Mouse (Mus musculus): Measurements from ENCODE around the gene Calm2. TPM values are rescaled to one million over a fixed set of nuclear protein-coding genes. Genes with fewer than 3 reads are reported as not detected.

Gene Calm2
- polyA plus RNA-seq, 1 experiment from 2014 or later, result 1,603 TPM

DNA sequence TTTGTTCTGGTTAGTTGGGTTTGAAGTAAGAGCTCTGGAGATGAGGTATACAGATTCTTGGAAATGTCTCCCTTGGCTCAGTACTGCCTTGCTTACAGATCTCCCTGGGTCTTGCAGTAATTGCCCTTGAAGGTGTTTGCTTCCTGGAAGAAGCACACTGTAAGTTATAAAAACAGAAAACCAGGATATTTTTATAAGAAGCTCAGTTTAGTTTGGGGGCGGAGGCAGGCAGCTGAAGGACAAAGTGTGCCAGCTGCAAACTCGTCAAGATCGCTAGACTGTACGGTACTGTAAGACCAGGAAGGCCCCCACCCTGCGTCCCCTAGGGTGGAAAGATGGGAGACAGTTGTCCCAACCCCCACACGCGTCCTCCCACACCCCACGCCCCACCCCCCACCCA is 28.6 kb upstream of the Calm2 start:
- Histone ChIP-seq H3K27ac (ENCODE audit: low read depth, low read length) (no peak overlapping the region), H3K36me3 (ENCODE audit: control insufficient read depth, insufficient read depth, low read length) (no peaks in the 10 kb centered on the region), H3K4me3 (ENCODE audit: low read depth, low read length) (no peak overlapping the region), H3K27me3 (ENCODE audit: control insufficient read depth, insufficient read depth, low read length) (no peaks in the 10 kb centered on the region), H3K4me2 (ENCODE audit: low read depth) (no peak overlapping the region), H3K9ac (ENCODE audit: low read length) (no peak overlapping the region), H3K9me3 (ENCODE audit: control insufficient read depth, low read length) (no peaks in the 10 kb centered on the region), H3K4me1 (ENCODE audit: control insufficient read depth, insufficient read depth, low read length) (peaks cover 7% of the 10 kb centered on the region; the same call in 1 of the 2 replicates)
- 60% methylated on average over 8 of the region's 8 CpGs for WGBS
- ATAC-seq (ENCODE audit: insufficient read depth, low FRiP score, low TSS enrichment) (no peak), DNase-seq (ENCODE audit: low spot score) (peak; percentile 6)

DNA sequence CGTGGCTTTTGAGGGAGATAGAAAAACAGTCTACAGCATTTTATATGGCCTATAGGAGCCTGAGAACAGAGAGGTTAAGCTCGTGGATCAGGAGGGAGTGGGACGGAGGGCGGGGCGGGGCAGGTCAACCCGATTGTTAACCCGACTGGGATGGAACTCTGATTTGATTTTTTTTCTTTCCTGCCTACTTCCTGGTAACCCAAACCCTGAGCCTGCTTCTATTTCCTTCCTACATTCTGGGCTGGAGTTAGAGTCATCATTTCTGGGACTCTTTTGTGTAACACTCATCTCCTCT is 27.7 kb upstream of the Calm2 start:
- H3K4me2 ChIP-seq (ENCODE audit: low read depth), result peak overlapping the region; percentile 64
- peak overlapping the region; percentile 26 for H3K4me3 ChIP-seq (ENCODE audit: low read depth, low read length)
- peak; percentile 31; the same call in 1 of the 2 replicates for ATAC-seq (ENCODE audit: insufficient read depth, low FRiP score, low TSS enrichment)
- H3K4me1 ChIP-seq (ENCODE audit: control insufficient read depth, insufficient read depth, low read length), result peaks cover 7% of the 10 kb centered on the region; the same call in 1 of the 2 replicates
- no peaks in the 10 kb centered on the region for H3K27me3 ChIP-seq (ENCODE audit: control insufficient read depth, insufficient read depth, low read length)
- WGBS, result 0% methylated on average over 7 of the region's 7 CpGs
- no peak overlapping the region for H3K27ac ChIP-seq (ENCODE audit: low read depth, low read length)
- no peaks in the 10 kb centered on the region for H3K9me3 ChIP-seq (ENCODE audit: control insufficient read depth, low read length)
- peak overlapping the region; percentile 48 for H3K9ac ChIP-seq (ENCODE audit: low read length)
- DNase-seq (ENCODE audit: low spot score), result no peak
- H3K36me3 ChIP-seq (ENCODE audit: control insufficient read depth, insufficient read depth, low read length), result no peaks in the 10 kb centered on the region

DNA sequence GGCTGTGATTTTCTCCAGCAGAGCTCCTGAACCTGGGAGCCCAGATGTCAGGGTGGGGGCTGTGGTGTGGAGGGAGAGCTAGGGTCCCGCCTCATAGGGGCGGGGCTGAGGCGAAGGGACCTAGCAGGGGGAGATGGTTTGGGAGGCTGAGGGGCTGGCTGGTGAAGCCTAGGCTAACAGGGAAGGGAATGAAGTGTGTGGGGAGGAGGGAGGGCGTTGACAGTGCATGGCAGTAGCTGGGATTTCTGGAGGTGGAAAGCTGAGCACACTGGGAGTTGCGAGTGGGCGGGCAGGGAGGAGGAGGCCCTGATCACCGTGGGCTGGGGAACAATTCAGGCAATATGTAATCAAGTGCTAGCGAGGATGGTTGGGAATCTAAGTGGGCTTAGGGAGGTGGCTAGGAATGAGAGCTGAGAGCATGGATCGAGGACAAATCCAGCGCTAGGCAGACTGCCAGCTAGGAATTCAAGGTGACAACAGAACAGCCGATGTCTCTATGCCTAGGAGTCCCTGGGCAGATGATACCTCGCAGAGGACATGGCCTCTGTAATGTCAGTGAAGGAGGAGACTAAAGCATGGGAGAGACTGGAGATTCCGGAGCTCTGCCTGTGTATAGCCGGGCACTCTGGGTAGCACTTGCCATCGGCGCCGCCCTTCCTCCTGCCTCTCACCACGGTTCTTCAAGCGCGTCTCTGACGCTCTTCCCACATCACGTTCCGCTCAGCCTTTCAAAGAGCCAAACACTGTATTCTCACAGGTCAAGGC is 27.2 kb upstream of the Calm2 start:
- Histone ChIP-seq H3K27ac (ENCODE audit: low read depth, low read length) (no peak overlapping the region), H3K36me3 (ENCODE audit: control insufficient read depth, insufficient read depth, low read length) (no peaks in the 10 kb centered on the region), H3K9me3 (ENCODE audit: control insufficient read depth, low read length) (no peaks in the 10 kb centered on the region), H3K4me3 (ENCODE audit: low read depth, low read length) (peak overlapping the region; percentile 26), H3K27me3 (ENCODE audit: control insufficient read depth, insufficient read depth, low read length) (no peaks in the 10 kb centered on the region), H3K9ac (ENCODE audit: low read length) (peak overlapping the region; percentile 48), H3K4me2 (ENCODE audit: low read depth) (peak overlapping the region; percentile 64), H3K4me1 (ENCODE audit: control insufficient read depth, insufficient read depth, low read length) (peaks cover 7% of the 10 kb centered on the region; the same call in 1 of the 2 replicates)
- ATAC-seq (ENCODE audit: insufficient read depth, low FRiP score, low TSS enrichment) (peak; percentile 51), DNase-seq (ENCODE audit: low spot score) (peak; percentile 57)
- under 1% methylated on average over 23 of the region's 23 CpGs for WGBS

DNA sequence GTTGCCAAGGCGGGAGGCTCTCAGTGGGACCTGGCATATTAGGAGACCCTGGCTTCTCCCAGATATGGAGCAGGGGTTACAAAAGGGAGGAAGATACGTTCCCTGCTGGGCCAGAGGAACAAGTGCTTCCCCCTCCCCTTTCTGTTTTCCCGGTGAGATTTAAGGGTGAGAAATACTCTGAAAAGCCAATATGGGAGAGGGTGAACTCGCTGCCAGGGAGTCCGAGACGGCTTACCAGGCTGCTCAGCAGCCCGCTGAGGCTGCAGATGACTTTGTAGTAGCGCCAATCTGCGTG is 26.7 kb upstream of the Calm2 start:
- Histone ChIP-seq H3K27me3 (ENCODE audit: control insufficient read depth, insufficient read depth, low read length) (no peaks in the 10 kb centered on the region), H3K9ac (ENCODE audit: low read length) (peak overlapping the region; percentile 48; the same call in 1 of the 2 replicates), H3K9me3 (ENCODE audit: control insufficient read depth, low read length) (no peaks in the 10 kb centered on the region), H3K4me2 (ENCODE audit: low read depth) (peak overlapping the region; percentile 64), H3K4me3 (ENCODE audit: low read depth, low read length) (peak overlapping the region; percentile 26), H3K27ac (ENCODE audit: low read depth, low read length) (no peak overlapping the region), H3K4me1 (ENCODE audit: control insufficient read depth, insufficient read depth, low read length) (peaks cover 7% of the 10 kb centered on the region; the same call in 1 of the 2 replicates), H3K36me3 (ENCODE audit: control insufficient read depth, insufficient read depth, low read length) (no peaks in the 10 kb centered on the region)
- DNase-seq (ENCODE audit: low spot score), result no peak
- ATAC-seq (ENCODE audit: insufficient read depth, low FRiP score, low TSS enrichment), result no peak
- WGBS, result 9% methylated on average over 9 of the region's 9 CpGs

DNA sequence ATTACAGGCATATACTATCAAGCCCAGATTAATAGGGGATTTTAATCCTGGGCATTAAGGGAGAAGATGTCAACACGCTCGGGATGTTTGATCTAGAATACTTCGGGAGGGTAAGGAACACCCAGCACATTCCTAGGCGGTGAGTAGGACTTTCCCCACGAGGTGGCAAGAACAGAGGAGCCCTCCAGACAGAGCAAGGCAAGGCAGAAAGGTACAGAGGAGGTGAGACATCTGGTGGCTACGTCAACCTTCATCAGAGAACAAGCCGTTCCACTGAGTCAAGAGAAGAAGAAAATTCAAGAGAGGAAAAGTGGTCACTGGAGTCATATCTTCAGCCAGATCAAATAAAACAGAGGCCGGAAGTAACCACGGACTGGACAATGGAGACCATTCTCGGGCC is 26.1 kb upstream of the Calm2 start:
- no peak for ATAC-seq (ENCODE audit: insufficient read depth, low FRiP score, low TSS enrichment)
- Histone ChIP-seq H3K4me3 (ENCODE audit: low read depth, low read length) (no peak overlapping the region), H3K4me2 (ENCODE audit: low read depth) (no peak overlapping the region), H3K9ac (ENCODE audit: low read length) (no peak overlapping the region), H3K27me3 (ENCODE audit: control insufficient read depth, insufficient read depth, low read length) (no peaks in the 10 kb centered on the region), H3K27ac (ENCODE audit: low read depth, low read length) (no peak overlapping the region), H3K36me3 (ENCODE audit: control insufficient read depth, insufficient read depth, low read length) (no peaks in the 10 kb centered on the region), H3K4me1 (ENCODE audit: control insufficient read depth, insufficient read depth, low read length) (peaks cover 7% of the 10 kb centered on the region; the same call in 1 of the 2 replicates), H3K9me3 (ENCODE audit: control insufficient read depth, low read length) (no peaks in the 10 kb centered on the region)
- peak; percentile 7 for DNase-seq (ENCODE audit: low spot score)
- 50% methylated on average over 10 of the region's 10 CpGs for WGBS

DNA sequence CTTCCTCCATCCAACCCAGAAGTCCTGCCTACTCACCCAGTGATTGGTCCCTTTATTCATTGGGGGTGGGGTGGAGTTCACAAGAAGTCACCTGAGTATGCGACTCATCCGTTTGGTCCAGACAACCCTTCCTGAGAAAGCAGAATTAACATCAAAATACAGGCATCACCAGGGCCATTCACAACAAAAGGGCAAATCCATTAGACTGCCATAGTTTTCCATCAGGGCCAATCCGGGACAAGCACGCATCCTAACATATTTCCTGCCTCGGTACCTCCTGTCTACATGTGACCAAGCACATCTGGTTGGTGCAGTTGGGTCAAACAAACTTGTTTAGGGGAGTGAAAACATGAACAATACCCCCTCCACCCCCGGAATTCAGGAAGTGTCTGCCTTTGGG is 24.9 kb upstream of the Calm2 start:
- Histone ChIP-seq H3K4me2 (ENCODE audit: low read depth) (no peak overlapping the region), H3K9me3 (ENCODE audit: control insufficient read depth, low read length) (no peaks in the 10 kb centered on the region), H3K27ac (ENCODE audit: low read depth, low read length) (no peak overlapping the region), H3K27me3 (ENCODE audit: control insufficient read depth, insufficient read depth, low read length) (no peaks in the 10 kb centered on the region), H3K9ac (ENCODE audit: low read length) (no peak overlapping the region), H3K4me1 (ENCODE audit: control insufficient read depth, insufficient read depth, low read length) (peaks cover 7% of the 10 kb centered on the region; the same call in 1 of the 2 replicates), H3K4me3 (ENCODE audit: low read depth, low read length) (no peak overlapping the region), H3K36me3 (ENCODE audit: control insufficient read depth, insufficient read depth, low read length) (no peaks in the 10 kb centered on the region)
- ATAC-seq (ENCODE audit: insufficient read depth, low FRiP score, low TSS enrichment) (no peak), DNase-seq (ENCODE audit: low spot score) (peak; percentile 2)
- whole genome bisulfite sequencing, result 61% methylated on average over 6 of the region's 6 CpGs

DNA sequence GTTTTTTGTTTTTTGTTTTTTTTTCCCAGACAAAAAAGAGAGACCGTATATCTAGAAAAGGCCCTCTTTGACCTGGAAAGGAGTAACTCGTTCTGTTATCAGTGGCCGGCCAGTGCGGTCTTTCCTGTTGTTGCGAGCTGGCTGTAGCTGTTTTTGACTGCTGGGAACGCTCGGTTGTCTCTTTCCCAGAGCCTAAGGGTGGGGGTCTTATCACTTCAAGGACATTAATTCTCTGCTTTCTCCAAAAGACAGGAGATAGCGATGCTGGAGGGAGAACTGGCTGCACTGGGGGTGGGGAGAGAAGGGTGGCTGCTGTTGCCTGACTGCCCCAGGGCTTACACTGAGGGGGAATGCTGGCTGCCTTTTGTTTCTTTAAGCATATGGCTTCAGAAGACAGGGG is 24.1 kb upstream of the Calm2 start:
- no peak overlapping the region for H3K4me3 ChIP-seq (ENCODE audit: low read depth, low read length)
- no peak for ATAC-seq (ENCODE audit: insufficient read depth, low FRiP score, low TSS enrichment)
- WGBS, result 67% methylated on average over 8 of the region's 8 CpGs
- H3K4me2 ChIP-seq (ENCODE audit: low read depth), result no peak overlapping the region
- no peaks in the 10 kb centered on the region for H3K27me3 ChIP-seq (ENCODE audit: control insufficient read depth, insufficient read depth, low read length)
- no peaks in the 10 kb centered on the region for H3K9me3 ChIP-seq (ENCODE audit: control insufficient read depth, low read length)
- peak; percentile 8 for DNase-seq (ENCODE audit: low spot score)
- no peak overlapping the region for H3K27ac ChIP-seq (ENCODE audit: low read depth, low read length)
- H3K36me3 ChIP-seq (ENCODE audit: control insufficient read depth, insufficient read depth, low read length), result no peaks in the 10 kb centered on the region
- peaks cover 7% of the 10 kb centered on the region; the same call in 1 of the 2 replicates for H3K4me1 ChIP-seq (ENCODE audit: control insufficient read depth, insufficient read depth, low read length)
- H3K9ac ChIP-seq (ENCODE audit: low read length), result no peak overlapping the region

DNA sequence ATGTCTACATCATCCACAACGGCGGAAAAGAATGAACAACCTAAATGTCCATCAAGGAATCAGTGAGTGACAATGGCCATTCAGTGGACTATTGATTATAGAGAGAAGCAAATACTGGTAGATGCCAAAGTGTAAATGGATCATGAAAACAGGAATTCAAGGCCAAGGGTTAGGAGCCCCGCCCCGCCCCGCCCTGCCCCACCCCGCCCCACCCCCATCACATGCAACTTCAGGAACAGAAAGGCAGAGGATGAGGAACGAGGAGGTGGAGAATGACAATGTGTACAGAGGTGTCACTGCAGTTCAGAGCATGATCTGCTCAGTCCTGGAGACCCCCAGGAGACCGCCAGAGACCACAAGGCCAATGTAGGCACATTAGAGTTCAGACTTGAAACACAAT is 23.5 kb upstream of the Calm2 start:
- Histone ChIP-seq H3K4me2 (ENCODE audit: low read depth) (no peak overlapping the region), H3K9me3 (ENCODE audit: control insufficient read depth, low read length) (no peaks in the 10 kb centered on the region), H3K4me3 (ENCODE audit: low read depth, low read length) (no peak overlapping the region), H3K27ac (ENCODE audit: low read depth, low read length) (no peak overlapping the region), H3K36me3 (ENCODE audit: control insufficient read depth, insufficient read depth, low read length) (no peaks in the 10 kb centered on the region), H3K9ac (ENCODE audit: low read length) (no peak overlapping the region), H3K4me1 (ENCODE audit: control insufficient read depth, insufficient read depth, low read length) (peaks cover 7% of the 10 kb centered on the region; the same call in 1 of the 2 replicates), H3K27me3 (ENCODE audit: control insufficient read depth, insufficient read depth, low read length) (no peaks in the 10 kb centered on the region)
- WGBS, result 67% methylated on average over 8 of the region's 8 CpGs
- ATAC-seq (ENCODE audit: insufficient read depth, low FRiP score, low TSS enrichment) (no peak), DNase-seq (ENCODE audit: low spot score) (no peak)

DNA sequence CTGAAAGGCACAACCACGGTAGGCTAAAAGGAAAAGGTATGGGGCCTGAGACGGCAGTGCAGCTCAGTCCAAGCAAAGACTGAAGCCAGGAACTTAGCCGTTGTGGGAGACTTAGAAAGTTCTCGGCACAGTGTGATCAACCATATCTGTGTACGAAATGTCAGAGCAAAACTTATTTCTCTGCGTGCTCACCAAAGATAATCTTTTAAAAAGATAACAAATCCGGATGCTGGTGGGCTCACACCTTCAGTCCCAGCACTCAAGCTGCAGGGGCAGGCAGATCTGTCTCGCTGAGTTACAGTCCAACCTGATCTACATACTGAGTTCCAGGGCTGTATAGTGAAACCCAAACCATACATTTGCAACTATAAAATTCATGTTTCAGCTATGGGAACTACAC is 22.7 kb upstream of the Calm2 start:
- no peaks in the 10 kb centered on the region for H3K36me3 ChIP-seq (ENCODE audit: control insufficient read depth, insufficient read depth, low read length)
- DNase-seq (ENCODE audit: low spot score) (peak; percentile 2), ATAC-seq (ENCODE audit: insufficient read depth, low FRiP score, low TSS enrichment) (no peak)
- no peak overlapping the region for H3K4me2 ChIP-seq (ENCODE audit: low read depth)
- no peaks in the 10 kb centered on the region for H3K9me3 ChIP-seq (ENCODE audit: control insufficient read depth, low read length)
- H3K9ac ChIP-seq (ENCODE audit: low read length), result no peak overlapping the region
- H3K4me3 ChIP-seq (ENCODE audit: low read depth, low read length), result no peak overlapping the region
- H3K27ac ChIP-seq (ENCODE audit: low read depth, low read length), result no peak overlapping the region
- H3K27me3 ChIP-seq (ENCODE audit: control insufficient read depth, insufficient read depth, low read length), result no peaks in the 10 kb centered on the region
- peaks cover 7% of the 10 kb centered on the region; the same call in 1 of the 2 replicates for H3K4me1 ChIP-seq (ENCODE audit: control insufficient read depth, insufficient read depth, low read length)
- 89% methylated on average over 8 of the region's 8 CpGs for WGBS

Data from neural tube, embryonic 11.5 days (tissue).